Mouse (Mus musculus): ENCODE results near the gene Nod1.

DNA sequence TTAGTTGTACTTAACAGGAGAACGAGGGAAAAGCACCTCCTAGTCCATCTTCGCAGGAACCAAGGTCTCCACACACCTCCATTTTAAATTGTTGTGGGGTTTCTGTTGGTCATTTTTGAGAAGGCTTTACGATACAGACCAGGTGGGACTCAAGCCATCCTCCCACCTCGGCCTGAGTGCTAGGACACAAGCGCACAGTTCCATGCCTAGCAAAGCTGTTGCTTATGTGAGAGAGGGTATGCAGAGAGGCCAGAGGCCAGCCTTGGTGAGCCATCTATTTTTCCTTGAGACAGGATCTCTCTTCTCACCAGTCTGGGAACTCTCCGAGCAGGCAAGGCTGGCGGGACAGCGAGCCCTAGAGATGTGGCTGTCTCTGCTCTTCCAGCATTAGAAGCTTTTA, 11.7 kb upstream of the Nod1 start:
- no peak for TF ChIP-seq FLI1 (IDR thresholded peaks at IDR 0.05; ENCODE audit: low read length)
- TF ChIP-seq GATA1 (IDR thresholded peaks at IDR 0.05; ENCODE audit: borderline replicate concordance, low read length): no peak

Measured in megakaryocyte, embryonic 14.5 days (primary cell).